Mouse (Mus musculus) ES-Bruce4 (cell line): ENCODE measurements around the gene Gm11937.
"Not testable (repeated sequence)": the region's sequence is repeated elsewhere in the genome, so short reads cannot be mapped to it uniquely, and the experiment has no call there.

Experiments
- CTCF ChIP-seq: IDR thresholded peaks from one replicate; pipeline ENCODE4 v1.8.1; 2011; ENCODE audit warnings: low read depth, low read length
- EP300 ChIP-seq: IDR thresholded peaks from 2 replicates; pipeline ENCODE4 v1.6.1; 2011; ENCODE audit warnings: low read depth, low read length; ENCODE audit not compliant: insufficient read depth
- POLR2A ChIP-seq: IDR thresholded peaks from one replicate; pipeline ENCODE4 v1.8.1; 2011; ENCODE audit warnings: low read length; ENCODE audit not compliant: insufficient read depth

- TF ChIP-seq CTCF, POLR2A, EP300: not testable (repeated sequence)
Observed at GRCm38 (mm10) chr11:99610089-99610488, at the start of gene Gm11937.
